Mouse (Mus musculus) lung, embryonic 14.5 days (tissue): Measurements from ENCODE around the gene Ror1. TPM values are rescaled to one million over a fixed set of nuclear protein-coding genes. Genes with fewer than 3 reads are reported as not detected.

Experiments
- ATAC-seq: fragments of 200-750 bp; cut with Nextera tagmentation; 2 replicates; pipeline ENCODE4 v1.8.0; 2017; ENCODE audit warnings: mild to moderate bottlenecking, moderate TSS enrichment, moderate library complexity; ENCODE audit not compliant: insufficient read depth
- DNase-seq: peaks from one replicate; pipeline ENCODE4 v3.0.0-alpha.2; 2015
- H3K27ac ChIP-seq: fragments of 300-500 bp; sonication (generic); 2 replicates; pipeline ENCODE4 v1.5.1; 2014; ENCODE audit warnings: low read depth, mild to moderate bottlenecking, moderate library complexity
- H3K27me3 ChIP-seq: fragments of 300-500 bp; sonication (generic); 2 replicates; pipeline ENCODE4 v1.6.1; 2014; ENCODE audit warnings: low read length, control low read depth; ENCODE audit not compliant: insufficient read depth
- H3K36me3 ChIP-seq: fragments of 300-500 bp; sonication (generic); 2 replicates; pipeline ENCODE4 v1.6.1; 2014; ENCODE audit warnings: control low read depth; ENCODE audit not compliant: insufficient read depth
- H3K4me1 ChIP-seq: fragments of 300-500 bp; sonication (generic); 2 replicates; pipeline ENCODE4 v1.6.1; 2014; ENCODE audit warnings: antibody characterized with exemption, control low read depth; ENCODE audit not compliant: insufficient read depth
- H3K4me2 ChIP-seq: fragments of 300-500 bp; sonication (generic); 2 replicates; pipeline ENCODE4 v1.6.1; 2014; ENCODE audit warnings: mild to moderate bottlenecking
- H3K4me3 ChIP-seq: fragments of 300-500 bp; sonication (generic); 2 replicates; pipeline ENCODE4 v1.5.1; 2014; ENCODE audit warnings: low read depth, low read length
- H3K9ac ChIP-seq: fragments of 300-500 bp; sonication (generic); 2 replicates; pipeline ENCODE4 v1.6.1; 2014
- H3K9me3 ChIP-seq: fragments of 300-500 bp; sonication (generic); 2 replicates; pipeline ENCODE4 v1.6.1; 2016; ENCODE audit warnings: low read depth, low read length, control low read depth
- CTCF ChIP-seq: IDR thresholded peaks from 2 replicates; pipeline ENCODE4 v1.5.1; 2016; ENCODE audit warnings: antibody characterized with exemption, low read depth
- WGBS: fragments of 180-500 bp; shearing (Covaris S2); extraction: QIAGEN DNeasy Blood & Tissue Kit; methylation state at CpG from one replicate; pipeline ENCODE4 v1.1.7; 2014; 5-methylcytosine and 5-hydroxymethylcytosine counted together
- polyA plus RNA-seq: library from polyadenylated mRNA; unstranded; fragments of >200 nt; fragmentation: Nextera tagmentation; extraction: Ambion mirVana; gene quantifications from 2 replicates; pipeline ENCODE4 v1.2.1, GENCODE M21; 2014

Ror1 gene
- polyA plus RNA-seq, 1 experiment from 2014 or later = 23.8 TPM

DNA sequence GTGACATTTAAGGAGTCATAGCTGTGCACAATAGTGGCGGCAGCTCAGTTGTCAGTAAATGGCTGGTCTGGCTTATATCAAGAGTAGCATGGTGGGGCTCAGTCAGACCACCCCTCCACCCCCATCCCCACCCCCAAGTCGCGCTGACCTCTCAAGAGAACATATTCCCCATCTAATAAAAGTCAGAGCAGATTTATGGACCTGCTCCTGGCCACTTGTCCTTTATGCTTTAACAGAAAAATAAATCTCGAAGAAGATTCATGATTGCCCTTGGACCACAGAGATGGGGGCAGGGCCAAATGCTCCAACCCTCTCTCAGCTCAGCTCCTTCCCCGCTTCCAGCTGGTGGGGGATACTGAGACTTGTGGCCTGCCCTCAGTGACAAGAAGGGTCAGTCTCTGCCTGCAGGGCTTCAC, 75.9 kb downstream of the Ror1 start:
- DNase-seq (no peak), ATAC-seq (no peak)
- H3K9me3 ChIP-seq = no peaks in the 10 kb centered on the region
- WGBS = 48% methylated on average over 5 of the region's 5 CpGs
- H3K4me1 ChIP-seq = peaks cover 26% of the 10 kb centered on the region
- H3K9ac ChIP-seq = no peak overlapping the region; the same call in 1 of the 2 replicates
- H3K36me3 ChIP-seq = no peaks in the 10 kb centered on the region
- no peaks in the 10 kb centered on the region for H3K27me3 ChIP-seq
- H3K4me3 ChIP-seq = no peak overlapping the region
- TF ChIP-seq CTCF = no peak
- H3K27ac ChIP-seq = peak overlapping the region; percentile 24; the same call in 1 of the 2 replicates
- H3K4me2 ChIP-seq = no peak overlapping the region

DNA sequence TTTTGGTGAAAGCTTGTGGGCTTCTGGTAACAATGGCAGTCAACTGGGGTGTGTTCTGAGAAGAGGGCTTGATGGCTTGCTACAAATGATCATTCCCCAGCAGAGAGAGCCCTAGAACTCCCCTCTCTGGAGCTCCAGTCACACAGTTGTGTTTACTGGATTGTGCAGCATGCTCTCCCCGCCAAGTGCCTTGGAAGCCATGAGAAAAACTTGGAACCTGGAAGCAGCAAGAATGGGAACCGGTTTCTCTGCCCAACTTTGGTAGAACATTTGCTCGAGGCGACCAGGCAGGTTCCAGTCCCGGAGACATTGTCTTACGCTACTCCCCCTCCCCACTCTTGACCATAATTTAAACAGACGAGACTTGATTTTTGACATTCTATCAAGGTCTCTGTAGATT, 80.0 kb downstream of the Ror1 start:
- Histone ChIP-seq H3K36me3 (no peaks in the 10 kb centered on the region), H3K4me1 (peaks cover 12% of the 10 kb centered on the region), H3K4me2 (no peak overlapping the region), H3K27ac (no peak overlapping the region), H3K9me3 (no peaks in the 10 kb centered on the region), H3K9ac (no peak overlapping the region), H3K27me3 (no peaks in the 10 kb centered on the region), H3K4me3 (no peak overlapping the region)
- DNase-seq (no peak), ATAC-seq (no peak)
- TF ChIP-seq CTCF = no peak
- 78% methylated on average over 7 of the region's 7 CpGs for WGBS

DNA sequence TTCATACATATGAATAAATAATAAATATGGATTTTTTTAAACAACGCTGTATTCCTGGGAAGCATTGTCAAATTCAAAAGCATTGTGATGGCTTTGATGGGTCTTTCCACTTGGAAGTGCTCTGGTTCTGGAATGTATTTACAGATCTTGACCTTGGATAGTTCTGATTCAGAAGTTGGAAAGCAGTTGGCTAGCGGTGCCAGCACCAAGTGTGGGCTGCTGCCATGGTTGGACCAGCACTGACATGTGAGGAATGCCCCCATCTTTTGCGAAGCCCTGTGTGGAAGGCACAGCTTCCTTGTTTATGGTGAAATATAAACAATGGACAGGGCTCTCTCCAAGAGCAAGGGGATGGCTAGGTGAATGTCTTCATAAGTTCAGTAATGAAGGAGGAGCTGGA, 82.7 kb downstream of the Ror1 start:
- H3K4me2 ChIP-seq = no peak overlapping the region

DNA sequence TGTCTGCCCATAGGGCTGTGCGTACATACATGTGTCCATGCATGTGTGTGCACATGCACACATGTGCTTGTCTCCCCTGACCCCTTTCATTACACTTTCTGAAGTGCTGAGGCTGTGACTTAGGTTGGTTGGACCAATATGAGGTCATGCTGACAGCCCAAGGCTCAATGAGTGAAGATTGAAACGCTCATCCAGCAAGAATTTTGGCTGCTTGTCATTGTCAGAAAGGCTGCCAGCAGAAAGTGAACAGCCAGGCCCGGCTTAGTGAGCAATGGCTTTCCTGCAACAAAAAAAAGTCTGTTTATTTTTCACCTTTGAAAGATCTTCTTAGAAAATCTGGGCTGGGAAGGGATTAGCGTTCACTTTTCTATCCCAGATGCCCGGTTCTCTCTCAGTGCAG, 86.1 kb downstream of the Ror1 start:
- no peaks in the 10 kb centered on the region for H3K27me3 ChIP-seq
- no peaks in the 10 kb centered on the region for H3K9me3 ChIP-seq
- ATAC-seq (no peak), DNase-seq (peak; percentile 47)
- no peaks in the 10 kb centered on the region for H3K36me3 ChIP-seq
- H3K4me3 ChIP-seq = no peak overlapping the region
- H3K9ac ChIP-seq = no peak overlapping the region
- no peak overlapping the region for H3K27ac ChIP-seq
- no peak for TF ChIP-seq CTCF
- H3K4me1 ChIP-seq = peaks cover 5% of the 10 kb centered on the region
- H3K4me2 ChIP-seq = no peak overlapping the region
- WGBS = 55% methylated on average over 5 of the region's 5 CpGs

More for the DNA sequence above, 82.7 kb downstream of the Ror1 start:
- Histone ChIP-seq H3K9me3 (no peaks in the 10 kb centered on the region), H3K4me1 (peaks cover 5% of the 10 kb centered on the region), H3K4me3 (no peak overlapping the region), H3K27ac (no peak overlapping the region), H3K27me3 (no peaks in the 10 kb centered on the region), H3K36me3 (no peaks in the 10 kb centered on the region), H3K9ac (no peak overlapping the region)
- WGBS = 53% methylated on average over 3 of the region's 3 CpGs
- TF ChIP-seq CTCF = no peak
- no peak for ATAC-seq
- peak; percentile 10 for DNase-seq

- H3K9ac ChIP-seq = no peak overlapping the region
- no peak overlapping the region for H3K27ac ChIP-seq
- H3K36me3 ChIP-seq = no peaks in the 10 kb centered on the region
- no peak for TF ChIP-seq CTCF
- H3K4me2 ChIP-seq = no peak overlapping the region
- no peak for ATAC-seq
- H3K27me3 ChIP-seq = no peaks in the 10 kb centered on the region
- no peak overlapping the region for H3K4me3 ChIP-seq
- H3K9me3 ChIP-seq = no peaks in the 10 kb centered on the region
- no peak for DNase-seq
- peaks cover 12% of the 10 kb centered on the region; the same call in 1 of the 2 replicates for H3K4me1 ChIP-seq
- 82% methylated on average over 8 of the region's 8 CpGs for WGBS
Observed at GRCm38 (mm10) chr4:100186781-100187180, 91.2 kb downstream of the Ror1 start.

DNA sequence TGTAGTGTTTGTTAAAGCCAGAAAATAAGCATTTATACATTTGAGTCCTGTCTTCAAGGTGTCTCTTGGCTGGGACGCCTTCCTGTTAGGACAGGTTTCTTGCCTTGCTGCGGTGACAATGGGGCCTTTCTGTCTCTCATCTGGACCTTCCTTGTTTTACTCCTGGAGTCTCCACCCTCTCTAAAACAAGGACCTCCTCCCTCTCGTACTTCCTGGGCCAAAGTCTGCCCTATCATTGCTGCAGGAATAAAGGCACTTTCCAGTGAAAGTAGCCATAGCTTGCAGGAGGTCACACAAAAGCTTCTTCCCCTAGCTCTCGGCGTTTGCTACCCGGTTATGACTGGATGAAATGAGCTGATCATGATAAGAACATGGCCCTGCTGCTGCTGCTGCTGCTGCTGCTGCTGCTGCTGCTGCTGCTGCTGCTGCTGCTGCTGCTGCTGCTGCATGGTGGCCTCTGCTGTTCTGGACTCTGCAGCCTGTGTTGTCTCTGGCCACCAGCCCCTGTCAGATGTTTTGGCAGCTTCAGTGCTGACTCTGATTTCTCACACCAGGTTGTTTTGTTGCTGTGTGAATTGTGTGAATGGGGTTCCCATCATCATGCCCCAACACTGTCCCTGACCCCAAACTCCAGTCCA, 92.1 kb downstream of the Ror1 start:
- H3K4me3 ChIP-seq = no peak overlapping the region
- H3K4me1 ChIP-seq = peaks cover 12% of the 10 kb centered on the region; the same call in 1 of the 2 replicates
- 20% methylated on average over 6 of the region's 6 CpGs for WGBS
- no peaks in the 10 kb centered on the region for H3K9me3 ChIP-seq
- DNase-seq (no peak), ATAC-seq (peak; percentile 67)
- no peak overlapping the region for H3K9ac ChIP-seq
- TF ChIP-seq CTCF = no peak
- H3K4me2 ChIP-seq = no peak overlapping the region
- no peaks in the 10 kb centered on the region for H3K36me3 ChIP-seq
- peak overlapping the region; percentile 67; the same call in 1 of the 2 replicates for H3K27ac ChIP-seq
- H3K27me3 ChIP-seq = no peaks in the 10 kb centered on the region

GRCm38 (mm10) chr4:100188201-100188699, 92.7 kb downstream of the Ror1 start:
- Histone ChIP-seq H3K36me3 (no peaks in the 10 kb centered on the region), H3K4me2 (no peak overlapping the region), H3K4me1 (peaks cover 12% of the 10 kb centered on the region; the same call in 1 of the 2 replicates), H3K27me3 (no peaks in the 10 kb centered on the region), H3K9me3 (no peaks in the 10 kb centered on the region), H3K27ac (peak overlapping the region; percentile 67; the same call in 1 of the 2 replicates), H3K4me3 (no peak overlapping the region), H3K9ac (no peak overlapping the region)
- ATAC-seq = peak; percentile 83
- no peak for TF ChIP-seq CTCF
- peak; percentile 61 for DNase-seq
- 19% methylated on average over 4 of the region's 4 CpGs for WGBS
